Mouse (Mus musculus): ENCODE measurements around the gene Pfn3.

Gene Pfn3

DNA sequence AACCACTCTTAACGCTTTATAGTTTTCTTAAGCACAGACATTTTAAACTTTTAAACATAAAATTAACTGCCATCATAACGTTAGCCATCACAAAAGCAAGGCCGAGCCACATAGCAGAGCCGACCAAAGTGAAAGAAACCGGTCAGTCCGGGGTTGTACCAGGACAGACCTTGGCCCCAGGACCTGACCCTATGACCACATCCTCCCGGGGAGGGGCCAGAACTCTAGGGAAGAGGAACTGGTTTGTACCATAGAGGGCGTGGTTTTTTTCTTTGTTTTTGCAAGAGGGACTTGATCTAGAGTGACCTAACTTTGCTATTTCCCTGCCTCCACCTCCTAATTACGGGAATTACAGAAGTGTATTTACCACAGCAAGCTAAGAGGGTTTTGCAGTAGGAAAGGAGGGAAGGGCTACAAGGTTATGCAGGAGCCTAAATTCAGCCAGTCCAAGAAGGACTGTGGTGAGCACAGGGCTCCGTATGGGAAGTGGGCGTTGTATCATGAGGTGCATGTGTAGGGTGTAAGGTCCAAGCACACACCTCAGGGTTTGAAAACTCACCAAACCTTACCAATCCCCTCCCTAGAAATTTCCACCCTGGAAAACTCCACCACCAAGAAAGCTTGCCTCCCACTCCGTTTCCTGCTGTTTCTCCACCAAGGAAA lies 14.3 kb upstream of the Pfn3 start:
- DNase-seq = no peak

- no peak for DNase-seq
Observed at GRCm38 (mm10) chr13:55426613-55427012, 11.6 kb upstream of the Pfn3 start, which contains the start of gene F12. Gene F12, minus strand, starts transcription at chr13:55426793.

DNA sequence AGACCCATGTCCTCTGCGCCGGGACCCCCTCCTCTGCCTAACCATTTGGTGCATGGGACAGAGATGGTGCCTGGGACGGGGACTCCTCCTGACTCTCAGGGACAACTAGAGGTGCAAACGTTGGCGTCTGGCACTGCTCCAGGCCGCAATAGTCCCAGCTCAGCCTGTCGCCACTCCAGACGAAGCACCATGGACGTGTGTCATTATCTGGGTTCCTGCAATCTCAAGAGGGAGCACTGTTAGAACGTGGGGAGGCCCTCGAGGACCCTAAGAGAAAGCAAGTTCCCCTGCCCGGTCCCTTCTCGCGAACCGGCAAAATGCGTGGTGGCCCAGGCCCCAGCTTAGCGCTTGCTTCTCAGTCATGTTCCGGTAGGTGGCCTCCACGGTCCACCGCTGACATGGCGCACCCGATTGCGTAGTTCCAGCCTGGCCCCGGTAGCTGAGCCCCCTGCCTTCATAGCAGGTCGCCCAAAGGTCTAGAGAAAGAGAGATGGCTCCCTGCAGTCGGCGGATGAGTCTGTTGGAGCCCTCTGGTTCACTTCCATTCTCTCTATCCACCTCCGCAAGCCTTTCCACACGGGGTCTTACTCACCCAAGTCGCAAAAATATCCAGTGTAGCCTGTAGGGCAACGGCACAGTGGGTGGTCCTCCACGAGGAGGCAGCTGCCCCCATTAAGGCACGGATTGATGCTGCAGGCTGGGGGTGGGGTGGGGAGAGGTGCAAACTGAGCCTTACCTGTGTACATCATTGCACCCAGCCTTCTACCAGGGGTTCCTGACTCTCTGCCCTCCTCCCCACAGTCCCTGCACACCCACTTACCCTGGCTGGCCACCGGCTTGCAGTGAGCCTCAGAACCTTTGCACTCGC lies 6.1 kb upstream of the Pfn3 start:
- peak; percentile 90 for DNase-seq

GRCm38 (mm10) chr13:55420018-55420932 lies 5.2 kb upstream of the Pfn3 start:
- peak; percentile 45 for DNase-seq

DNA sequence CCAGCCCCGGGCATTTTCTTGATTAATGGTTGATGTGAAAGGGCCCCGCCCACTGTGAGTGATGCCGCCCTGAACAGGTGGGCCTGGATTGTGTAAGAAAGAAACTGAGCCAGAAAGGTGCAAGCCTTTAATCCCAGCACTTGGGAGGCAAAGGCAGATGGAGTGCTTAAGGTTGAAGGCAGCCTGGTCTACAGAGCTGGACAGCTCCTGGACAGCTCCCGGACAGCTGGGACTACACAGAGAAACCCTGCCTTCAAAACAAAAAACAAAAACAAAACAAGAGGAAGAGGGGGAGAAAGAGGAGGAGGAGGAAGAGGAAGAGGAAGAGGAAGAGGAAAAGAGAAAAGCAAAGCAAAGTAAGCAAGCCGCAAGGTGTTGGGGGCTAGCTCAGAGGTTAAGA lies 4.1 kb upstream of the Pfn3 start:
- no peak for DNase-seq

- DNase-seq = peak; percentile 93
Observed at GRCm38 (mm10) chr13:55418004-55418403, 3.0 kb upstream of the Pfn3 start.

DNA sequence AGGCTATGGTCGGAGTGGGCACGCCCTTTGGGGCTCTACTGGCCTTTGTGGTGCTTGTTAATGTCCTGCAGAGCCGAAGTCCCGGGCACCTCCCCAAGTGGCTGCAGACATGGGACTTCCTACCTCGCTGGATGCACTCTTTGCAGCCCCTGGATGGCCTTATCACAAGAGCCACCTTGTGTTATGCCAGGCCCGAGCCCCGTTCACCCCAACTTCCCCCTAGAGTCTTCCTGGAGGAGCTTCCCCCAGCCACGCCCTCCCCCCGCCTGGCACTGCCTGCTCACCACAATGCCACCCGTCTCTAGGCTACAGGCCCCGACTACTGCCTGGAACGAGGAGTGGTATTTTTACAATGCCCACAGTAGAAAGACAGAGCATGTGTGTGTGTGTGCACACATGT lies 1.7 kb downstream of the Pfn3 start:
- peak; percentile 35 for DNase-seq

DNA sequence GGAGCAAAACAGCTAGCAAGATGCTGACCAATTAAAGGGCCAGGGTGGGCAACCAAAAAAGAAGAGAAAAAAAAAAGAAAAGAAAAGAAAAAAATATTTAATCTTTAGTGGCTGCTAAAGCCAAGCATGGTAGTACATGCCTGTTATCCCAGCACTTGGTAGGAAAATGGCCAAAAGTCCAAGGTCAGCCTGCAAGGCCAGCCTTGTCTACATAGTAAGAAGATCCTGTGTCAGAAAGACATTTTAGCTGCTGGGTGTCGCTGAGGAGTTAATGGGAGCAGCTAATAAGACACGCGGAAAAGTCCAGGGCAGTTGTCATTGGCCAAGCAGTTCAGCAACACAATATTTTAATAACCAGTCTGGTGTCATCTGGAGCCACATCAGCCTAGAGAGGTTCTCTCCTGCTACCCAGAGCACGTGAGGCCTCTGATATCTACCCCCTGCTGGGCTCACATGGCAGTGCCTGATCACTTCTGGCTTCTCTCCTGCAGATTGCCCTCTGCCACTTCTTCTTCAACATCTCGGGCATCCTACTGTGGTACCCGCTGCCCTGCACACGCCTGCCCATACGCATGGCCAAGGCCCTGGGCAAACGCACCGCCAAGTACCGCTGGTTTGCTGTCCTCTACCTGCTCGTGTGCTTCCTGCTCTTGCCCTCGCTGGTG lies 2.3 kb downstream of the Pfn3 start:
- DNase-seq = peak; percentile 21

GRCm38 (mm10) chr13:55411826-55412225 lies 3.2 kb downstream of the Pfn3 start:
- DNase-seq = no peak

DNA sequence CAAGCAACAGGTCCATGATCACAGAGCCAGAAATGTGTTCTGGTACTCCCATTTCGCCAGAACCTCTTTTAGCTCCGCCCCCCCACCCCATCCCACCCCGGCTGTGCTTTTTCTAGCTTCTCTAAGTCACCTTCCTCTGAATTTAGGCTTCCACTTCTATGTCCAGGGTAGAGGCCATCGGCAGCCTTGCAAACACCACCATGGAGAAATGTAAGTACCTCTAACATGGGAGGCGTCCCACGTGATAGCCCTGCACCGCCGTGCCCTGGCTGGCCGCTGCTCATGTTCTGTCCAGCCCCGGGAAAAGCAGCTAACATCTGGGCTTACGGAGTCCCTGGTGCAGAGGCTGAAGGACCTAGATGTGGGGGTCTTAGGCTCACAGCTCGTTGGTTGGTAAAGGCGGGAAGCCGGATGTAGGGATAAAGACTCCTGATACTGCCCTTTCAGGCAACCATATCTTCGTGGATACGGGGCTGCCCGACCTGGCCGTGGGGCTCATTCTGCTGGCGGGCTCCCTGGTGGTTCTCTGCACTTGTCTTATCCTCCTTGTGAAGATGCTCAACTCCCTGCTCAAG lies 6.4 kb downstream of the Pfn3 start:
- no peak for DNase-seq

GRCm38 (mm10) chr13:55407341-55407740 lies 7.7 kb downstream of the Pfn3 start:
- DNase-seq = no peak

DNA sequence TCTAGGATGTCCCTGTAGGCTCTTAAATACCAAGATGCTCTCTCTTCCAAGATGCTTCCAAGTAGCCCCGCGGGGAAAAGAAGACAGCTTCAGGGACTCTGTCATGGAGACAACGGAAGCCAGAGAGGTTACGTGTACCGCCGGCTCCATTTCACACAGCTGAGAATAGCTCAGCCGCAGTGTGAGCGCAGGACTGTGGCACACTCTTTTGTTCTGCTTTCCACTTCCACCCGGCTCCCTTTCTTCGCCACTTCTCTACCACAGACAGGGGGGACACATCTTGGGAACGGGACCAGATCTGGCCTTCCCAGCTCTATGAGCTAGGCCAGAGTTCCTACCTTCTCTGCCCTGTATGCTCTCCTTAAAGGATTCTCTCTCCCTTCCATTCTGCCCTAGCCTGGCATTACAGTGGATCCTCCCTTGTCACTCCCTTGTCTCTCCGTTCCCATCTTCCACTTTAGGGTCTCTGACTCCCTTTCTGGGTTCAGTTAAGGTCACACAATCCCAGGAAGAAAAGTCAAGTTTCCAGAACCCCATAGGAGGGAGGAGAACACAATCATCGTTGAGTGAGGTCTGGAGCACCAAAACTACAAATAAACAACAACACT lies 9.1 kb downstream of the Pfn3 start:
- peak; percentile 77 for DNase-seq

GRCm38 (mm10) chr13:55404853-55405782 lies 9.9 kb downstream of the Pfn3 start:
- peak; percentile 89 for DNase-seq

DNA sequence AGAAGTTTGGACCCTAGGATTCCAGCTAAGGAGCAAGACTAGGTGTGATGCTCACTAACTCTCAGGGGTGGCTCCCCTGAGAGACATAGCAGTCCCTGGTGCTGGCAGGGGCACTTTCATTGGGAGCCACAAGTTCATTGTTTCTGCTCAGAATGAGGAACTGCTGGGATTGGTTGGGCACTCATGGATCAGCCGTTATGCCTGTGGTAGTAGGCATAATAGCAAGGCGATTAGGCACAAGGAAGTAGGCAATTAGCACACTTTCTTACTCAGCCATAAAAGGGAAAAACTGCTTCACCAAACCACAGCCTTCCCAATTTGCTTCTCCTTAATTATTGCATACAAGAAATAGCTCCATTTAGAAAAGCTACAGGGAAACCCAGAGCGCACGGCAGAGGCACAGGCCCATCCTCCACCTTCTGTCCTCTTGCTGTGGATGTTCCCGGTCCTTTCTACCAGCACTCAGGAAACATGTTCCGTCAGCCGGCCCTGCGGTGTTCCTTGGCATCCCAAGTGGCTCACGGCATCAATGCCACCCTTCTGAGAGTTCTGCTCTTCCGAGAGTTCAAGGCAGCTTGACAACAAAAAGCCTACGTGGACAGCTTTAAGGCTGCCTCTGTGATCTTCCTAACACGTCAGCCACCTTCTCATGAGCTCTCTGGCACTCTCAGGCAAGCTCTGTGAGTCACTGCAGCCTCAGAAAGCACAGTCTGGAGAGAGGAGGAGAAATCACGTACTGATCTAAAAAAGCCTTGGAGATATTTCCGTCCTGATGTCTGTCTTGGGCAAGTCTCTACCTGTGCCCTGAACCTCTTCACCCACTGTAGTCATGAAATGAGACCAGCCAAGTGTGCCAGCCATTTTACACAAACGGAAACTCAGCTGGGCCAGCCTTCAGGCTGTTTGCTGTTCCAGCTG lies 10.8 kb downstream of the Pfn3 start:
- DNase-seq = no peak

DNA sequence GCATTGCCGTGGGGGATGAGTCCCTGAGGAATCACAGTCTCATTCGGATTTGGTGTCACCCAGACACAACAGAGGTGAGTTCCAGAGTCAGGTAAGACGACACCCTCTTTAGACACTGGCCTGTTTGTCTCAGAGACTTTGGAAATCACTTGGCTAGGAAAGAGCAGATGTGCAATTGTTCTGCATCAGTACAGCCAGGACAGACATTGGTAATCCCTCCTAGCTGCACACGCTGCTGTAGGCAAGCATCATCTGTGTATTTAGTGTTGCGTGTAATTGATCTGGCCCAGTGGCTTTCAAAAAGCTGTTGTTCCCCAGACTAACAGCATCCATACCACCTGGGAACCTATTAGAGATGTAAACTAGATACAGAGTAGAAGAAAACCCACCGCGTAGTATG lies 11.8 kb downstream of the Pfn3 start:
- no peak for DNase-seq

- DNase-seq = no peak
Observed at GRCm38 (mm10) chr13:55400039-55400346, 15.0 kb downstream of the Pfn3 start.

GRCm38 (mm10) chr13:55399300-55400038 lies 15.6 kb downstream of the Pfn3 start:
- DNase-seq = no peak

- DNase-seq = no peak
Observed at GRCm38 (mm10) chr13:55398088-55398487, 16.9 kb downstream of the Pfn3 start, which contains the start of gene Slc34a1. Gene Slc34a1, plus strand, starts transcription at chr13:55398187.

- peak; percentile 63 for DNase-seq
Observed at GRCm38 (mm10) chr13:55392933-55393332, 22.1 kb downstream of the Pfn3 start.
